Comparison of ENCODE assay signal across 9 mouse cellular contexts in the genomic region with DNA sequence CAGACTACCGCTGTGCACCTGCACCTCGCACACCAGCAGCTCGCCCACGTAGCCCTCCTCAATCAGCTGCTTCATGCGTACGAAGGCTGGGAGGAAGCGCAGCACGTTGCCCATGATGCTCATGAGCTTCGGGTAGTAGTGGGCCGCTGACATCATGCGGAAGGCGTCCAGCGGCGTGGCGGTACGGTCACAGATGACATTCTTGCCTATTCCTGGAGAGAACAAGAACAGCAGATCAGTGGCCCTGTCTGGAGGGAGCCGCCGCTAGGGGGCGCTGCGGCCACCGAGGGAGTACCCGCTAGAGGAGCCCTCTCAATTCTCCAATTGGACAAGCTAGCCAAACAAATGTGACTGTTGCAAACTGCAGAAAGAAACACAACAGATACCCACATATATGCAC. TPM values are rescaled to one million over a fixed set of nuclear protein-coding genes. Genes with fewer than 3 reads are reported as not detected.
A peak's percentile ranks its signal among the peaks of the same experiment; 100 is the strongest.
DNase-seq lines count a peak whose midpoint lies in the region; ATAC-seq and TF ChIP-seq lines count a peak whose summit lies in the region.
"Had no signal": no experiment of that assay in that cellular context is flagged by ENCODE, and none has a peak within 500 bp of the region (broad histone marks: within the 10 kb centered on the region; RNA-seq: fewer than 3 reads in every experiment).

No protein-coding gene starts in this region.

- TF ChIP-seq POLR2A in thymus, adult 2 months (IDR thresholded peaks at IDR 0.05; ENCODE audit: control insufficient read depth, extremely low read depth, insufficient read depth, low read length, poor library complexity), result no peak

- H3K4me3 ChIP-seq in thymus, adult 2 months (ENCODE audit: control insufficient read depth, insufficient read depth, low read length), result no peak overlapping the region
- no peak overlapping the region for H3K4me3 ChIP-seq in kidney, postnatal 0 days (replicated peaks; ENCODE audit: low read depth, low read length)
- H3K4me3 ChIP-seq: midbrain, embryonic 12.5 days had no signal

- no peaks in the 10 kb centered on the region for H3K9me3 ChIP-seq in kidney, postnatal 0 days (replicated peaks; ENCODE audit: low read length)
- H3K9me3 ChIP-seq: midbrain, embryonic 12.5 days had no signal

- TF ChIP-seq CTCF in thymus, adult 2 months (IDR thresholded peaks at IDR 0.05; ENCODE audit: borderline replicate concordance, control insufficient read depth, extremely low read depth, insufficient read depth, low read length, poor library complexity), result peak; percentile 82; the same call in 1 of the 2 replicates
- peak; percentile 80 for TF ChIP-seq CTCF in kidney, postnatal 0 days (IDR thresholded peaks at IDR 0.05; ENCODE audit: low read depth)

- no peak overlapping the region; the same call in 1 of the 2 replicates for H3K4me2 ChIP-seq in kidney, postnatal 0 days (ENCODE audit: low read length)
- H3K4me2 ChIP-seq: midbrain, embryonic 12.5 days had no signal

- H3K9ac ChIP-seq in kidney, postnatal 0 days (ENCODE audit: low read depth, low read length), result no peak overlapping the region
- H3K9ac ChIP-seq: midbrain, embryonic 12.5 days had no signal

- WGBS in thymus, adult 2 months, result 77% methylated on average over 22 of the region's 22 CpGs
- 45% methylated on average over 22 of the region's 22 CpGs for WGBS in kidney, postnatal 0 days

- H3K27ac ChIP-seq in thymus, adult 2 months (ENCODE audit: control insufficient read depth, insufficient read depth, low read length), result no peak overlapping the region
- no peak overlapping the region for H3K27ac ChIP-seq in kidney, postnatal 0 days
- H3K27ac ChIP-seq: midbrain, embryonic 12.5 days had no signal

- DNase-seq in heart, adult 11 months, result peak; percentile 92
- DNase-seq in heart, adult 8-10 months (ENCODE audit: low spot score), result no peak
- peak; percentile 27 for DNase-seq in thymus, adult 2 months
- DNase-seq in thymus, postnatal 10 days (ENCODE audit: low spot score in 2 of 2), result no peak
- peak; percentile 61 for DNase-seq in embryo, embryonic 10.5 days (ENCODE audit: low spot score)
- peak; percentile 56 for DNase-seq in kidney, postnatal 0 days (ENCODE audit: low spot score)
- peak; percentile 64 for DNase-seq in mesoderm, embryonic 11.5 days (ENCODE audit: low read depth, low spot score)

- no peaks in the 10 kb centered on the region for H3K36me3 ChIP-seq in thymus, adult 2 months (ENCODE audit: control insufficient read depth, insufficient read depth, low read length)
- H3K36me3 ChIP-seq in kidney, postnatal 0 days (ENCODE audit: insufficient read depth, low read length), result no peaks in the 10 kb centered on the region
- H3K36me3 ChIP-seq: midbrain, embryonic 12.5 days had no signal

- H3K27me3 ChIP-seq in thymus, adult 2 months (ENCODE audit: control insufficient read depth, insufficient read depth, low read length), result no peaks in the 10 kb centered on the region
- H3K27me3 ChIP-seq in kidney, postnatal 0 days (ENCODE audit: insufficient read depth, low read length), result no peaks in the 10 kb centered on the region

- ATAC-seq in kidney, postnatal 0 days (replicated peaks; ENCODE audit: low FRiP score, low read depth), result peak; percentile 18; the same call in 1 of the 2 replicates
- ATAC-seq in megakaryocyte progenitor cell, adult 5-6 weeks (replicated peaks; ENCODE audit: poor library complexity), result no peak; the same call in 1 of the 2 replicates

- H3K4me1 ChIP-seq in thymus, adult 2 months (replicated peaks; ENCODE audit: control insufficient read depth, insufficient read depth, low read length), result peaks cover 4% of the 10 kb centered on the region; the same call in 1 of the 2 replicates
- H3K4me1 ChIP-seq in kidney, postnatal 0 days (replicated peaks; ENCODE audit: insufficient read depth, low read length), result 0 out of 2 replicates have a peak, but pooled peaks cover 1% of the 10 kb centered on the region
- H3K4me1 ChIP-seq: midbrain, embryonic 12.5 days had no signal

RNA-seq across cellular contexts. Expression of a gene that starts 29.7 kb away (rescaled TPM):
- 10 to 100 TPM; 30.4 to 34.8 (median 33.0) TPM for total RNA-seq in heart, adult 8-10 months (2022)
- polyA plus RNA-seq in thymus, adult 2 months (2012; rRNA removed), result 8.6 and 14.5 TPM in 2 replicates
- 51.9 and 52.0 TPM in 2 replicates for polyA plus RNA-seq in kidney, postnatal 0 days (2015; fragmentation: Nextera tagmentation; extraction: Ambion mirVana)
- total RNA-seq in megakaryocyte progenitor cell, adult 5-6 weeks (2015), result 22.8 and 28.9 TPM in 2 replicates
- 6.5 and 6.6 TPM in 2 replicates for total RNA-seq in megakaryocyte progenitor cell, adult 5-6 weeks (2017)

Comparison
In these comparisons a context has a peak if more than half of its experiments do, and no peak if none do; other contexts are left out.
1. DNase-seq: peak in heart, adult 11 months (single experiment), thymus, adult 2 months (single experiment), embryo, embryonic 10.5 days (single experiment), kidney, postnatal 0 days (single experiment) and mesoderm, embryonic 11.5 days (single experiment); none in heart, adult 8-10 months (single experiment) and thymus, postnatal 10 days (0 of 2).